Mouse (Mus musculus): ENCODE data around the gene Pla2g2f. TPM values are rescaled to one million over a fixed set of nuclear protein-coding genes. Genes with fewer than 3 reads are reported as not detected.

Pla2g2f gene
- total RNA-seq, 1 experiment from 2014 or later = not detected

GRCm38 (mm10) chr4:138772386-138772785 is 15.0 kb upstream of the Pla2g2f start:
- ATAC-seq (replicated peaks; ENCODE audit: low read depth, poor library complexity, severe bottlenecking) = no peak

GRCm38 (mm10) chr4:138771970-138772369 is 14.5 kb upstream of the Pla2g2f start:
- ATAC-seq (replicated peaks; ENCODE audit: low read depth, poor library complexity, severe bottlenecking) = no peak

GRCm38 (mm10) chr4:138762266-138762665 is 4.8 kb upstream of the Pla2g2f start:
- no peak for ATAC-seq (replicated peaks; ENCODE audit: low read depth, poor library complexity, severe bottlenecking)

GRCm38 (mm10) chr4:138755983-138756382 is 1.4 kb downstream of the Pla2g2f start:
- no peak for ATAC-seq (replicated peaks; ENCODE audit: low read depth, poor library complexity, severe bottlenecking)

- no peak for ATAC-seq (replicated peaks; ENCODE audit: low read depth, poor library complexity, severe bottlenecking)
These were observed 2.0 kb downstream of the Pla2g2f start for GRCm38 (mm10) chr4:138755439-138755838.

- ATAC-seq (replicated peaks; ENCODE audit: low read depth, poor library complexity, severe bottlenecking) = no peak
These were observed 3.0 kb downstream of the Pla2g2f start for GRCm38 (mm10) chr4:138754432-138754831.

GRCm38 (mm10) chr4:138753608-138754007 is 3.8 kb downstream of the Pla2g2f start:
- ATAC-seq (replicated peaks; ENCODE audit: low read depth, poor library complexity, severe bottlenecking) = no peak

GRCm38 (mm10) chr4:138752603-138753002 is 4.8 kb downstream of the Pla2g2f start:
- no peak for ATAC-seq (replicated peaks; ENCODE audit: low read depth, poor library complexity, severe bottlenecking)

- ATAC-seq (replicated peaks; ENCODE audit: low read depth, poor library complexity, severe bottlenecking) = peak; percentile 69; the same call in 1 of the 2 replicates
These were observed 8.9 kb downstream of the Pla2g2f start for GRCm38 (mm10) chr4:138748369-138749072.

- ATAC-seq (replicated peaks; ENCODE audit: low read depth, poor library complexity, severe bottlenecking) = no peak
These were observed 9.6 kb downstream of the Pla2g2f start for GRCm38 (mm10) chr4:138747851-138748250.

- ATAC-seq (replicated peaks; ENCODE audit: low read depth, poor library complexity, severe bottlenecking) = no peak
These were observed 10.6 kb downstream of the Pla2g2f start for GRCm38 (mm10) chr4:138746866-138747265.

- no peak for ATAC-seq (replicated peaks; ENCODE audit: low read depth, poor library complexity, severe bottlenecking)
These were observed 11.5 kb downstream of the Pla2g2f start for GRCm38 (mm10) chr4:138745884-138746283.

GRCm38 (mm10) chr4:138739136-138739851 is 18.1 kb downstream of the Pla2g2f start:
- no peak for ATAC-seq (replicated peaks; ENCODE audit: low read depth, poor library complexity, severe bottlenecking)

GRCm38 (mm10) chr4:138737031-138737430 is 20.4 kb downstream of the Pla2g2f start, which contains the start of gene Ubxn10:
Ubxn10 (minus strand) TSS chr4:138737167.
- ATAC-seq (replicated peaks; ENCODE audit: low read depth, poor library complexity, severe bottlenecking) = no peak

- ATAC-seq (replicated peaks; ENCODE audit: low read depth, poor library complexity, severe bottlenecking) = no peak
These were observed 22.6 kb downstream of the Pla2g2f start for GRCm38 (mm10) chr4:138734863-138735262.

- no peak for ATAC-seq (replicated peaks; ENCODE audit: low read depth, poor library complexity, severe bottlenecking)
These were observed 23.3 kb downstream of the Pla2g2f start for GRCm38 (mm10) chr4:138734105-138734504.

GRCm38 (mm10) chr4:138729018-138729703 is 28.3 kb downstream of the Pla2g2f start:
- no peak for ATAC-seq (replicated peaks; ENCODE audit: low read depth, poor library complexity, severe bottlenecking)

GRCm38 (mm10) chr4:138725751-138726150 is 31.7 kb downstream of the Pla2g2f start:
- no peak for ATAC-seq (replicated peaks; ENCODE audit: low read depth, poor library complexity, severe bottlenecking)

GRCm38 (mm10) chr4:138725127-138725461 is 32.3 kb downstream of the Pla2g2f start:
- ATAC-seq (replicated peaks; ENCODE audit: low read depth, poor library complexity, severe bottlenecking) = peak; percentile 48; the same call in 1 of the 2 replicates

- peak; percentile 76 for ATAC-seq (replicated peaks; ENCODE audit: low read depth, poor library complexity, severe bottlenecking)
These were observed 32.9 kb downstream of the Pla2g2f start, which contains the start of gene Pla2g2c for GRCm38 (mm10) chr4:138724354-138725126. Pla2g2c (plus strand) TSS chr4:138724792.
